Mouse (Mus musculus): Measurements from ENCODE around the gene Ctxn2.
"Not testable (repeated sequence)": the region's sequence is repeated elsewhere in the genome, so short reads cannot be mapped to it uniquely, and the experiment has no call there.

The Ctxn2 gene

DNA sequence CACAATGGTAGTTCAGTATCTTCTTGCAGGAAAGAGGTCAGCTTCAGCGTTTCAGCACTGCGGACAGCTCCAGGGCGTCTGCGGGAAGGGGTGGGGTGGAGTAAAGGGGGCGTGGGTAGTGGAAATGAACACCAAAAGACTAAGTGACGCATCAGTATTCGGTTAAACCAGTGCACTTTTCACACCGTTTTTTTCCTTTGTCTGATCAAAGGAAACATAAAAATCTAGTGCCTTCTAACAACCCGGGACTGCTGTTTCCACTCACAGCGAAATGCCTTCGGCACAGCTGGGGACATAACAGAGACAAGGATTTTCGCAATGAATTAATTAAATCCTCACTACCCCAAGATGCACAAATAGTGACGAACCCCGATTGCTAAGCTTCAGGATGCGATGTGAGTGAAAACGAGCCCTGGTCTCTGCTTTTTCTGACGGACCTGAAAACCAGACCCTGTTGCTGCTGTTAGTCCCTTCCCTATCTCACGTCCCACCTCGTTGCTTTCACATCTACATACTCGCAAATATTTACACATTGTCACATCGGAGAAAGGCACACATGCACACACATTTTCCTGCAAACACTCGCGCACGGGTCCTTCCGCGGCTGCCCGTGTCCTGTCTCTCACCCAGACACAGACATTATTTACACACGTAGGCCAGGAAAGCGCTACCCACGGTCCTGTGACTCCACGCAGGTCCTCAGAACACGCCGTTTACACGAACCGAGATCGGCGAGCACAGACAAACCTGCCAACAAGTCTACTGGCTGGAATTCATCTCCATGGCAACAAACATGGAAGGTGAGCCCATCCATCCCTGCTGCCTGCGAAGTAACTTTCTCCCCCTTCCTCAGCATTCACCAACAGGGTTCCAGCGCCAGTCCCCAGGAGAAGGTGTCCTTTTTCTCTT lies at the start of gene Ctxn2:
Gene Ctxn2, plus strand, starts transcription at position 790 of the 909 bp plus-strand sequence.
- DNase-seq (ENCODE audit: low spot score) = peak; percentile 47

GRCm38 (mm10) chr2:125088757-125089156 lies 47.7 kb upstream of the Ctxn2 start:
- no peak for DNase-seq (ENCODE audit: low spot score)

DNA sequence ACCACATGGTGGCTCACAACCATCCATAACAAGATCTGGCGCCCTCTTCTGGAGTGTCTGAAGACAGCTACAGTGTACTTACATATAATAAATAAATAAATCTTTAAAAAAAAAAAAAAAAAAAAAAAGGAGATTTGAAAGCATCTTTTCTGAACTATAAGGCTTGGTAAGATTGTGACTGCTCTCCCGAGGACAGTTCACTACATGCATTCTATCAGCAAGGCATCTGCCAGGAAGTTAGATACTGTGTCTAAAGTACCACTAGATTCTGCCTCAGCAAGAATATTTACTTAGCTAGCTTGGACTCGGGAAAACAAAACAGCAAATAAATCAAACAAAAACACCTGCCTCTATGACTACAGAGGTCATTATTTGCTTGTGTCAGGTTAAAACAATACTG lies 44.4 kb upstream of the Ctxn2 start:
- not testable (repeated sequence) for DNase-seq (ENCODE audit: low spot score)

GRCm38 (mm10) chr2:125104491-125104890 lies 32.0 kb upstream of the Ctxn2 start:
- not testable (repeated sequence) for DNase-seq (ENCODE audit: low spot score)

DNA sequence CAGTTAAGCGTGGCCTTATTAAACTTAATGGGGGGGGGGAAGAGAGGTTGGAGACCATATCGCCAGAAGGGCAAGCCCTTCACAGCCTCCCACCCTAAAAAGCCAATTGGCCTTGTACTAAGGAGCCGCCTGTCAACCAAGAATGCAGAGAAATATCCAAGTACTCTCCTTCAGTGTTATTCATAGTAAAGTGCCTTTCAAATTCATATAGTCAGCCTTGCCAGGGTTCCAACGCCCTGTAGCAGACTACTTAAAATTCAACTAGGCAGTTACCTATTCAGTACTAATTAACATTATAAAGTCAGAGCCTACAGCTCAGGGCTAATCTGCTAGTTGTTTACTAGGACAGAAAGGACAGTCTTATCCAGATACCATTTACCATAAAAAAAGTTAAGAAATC lies 30.0 kb upstream of the Ctxn2 start:
- DNase-seq (ENCODE audit: low spot score) = not testable (repeated sequence)

DNA sequence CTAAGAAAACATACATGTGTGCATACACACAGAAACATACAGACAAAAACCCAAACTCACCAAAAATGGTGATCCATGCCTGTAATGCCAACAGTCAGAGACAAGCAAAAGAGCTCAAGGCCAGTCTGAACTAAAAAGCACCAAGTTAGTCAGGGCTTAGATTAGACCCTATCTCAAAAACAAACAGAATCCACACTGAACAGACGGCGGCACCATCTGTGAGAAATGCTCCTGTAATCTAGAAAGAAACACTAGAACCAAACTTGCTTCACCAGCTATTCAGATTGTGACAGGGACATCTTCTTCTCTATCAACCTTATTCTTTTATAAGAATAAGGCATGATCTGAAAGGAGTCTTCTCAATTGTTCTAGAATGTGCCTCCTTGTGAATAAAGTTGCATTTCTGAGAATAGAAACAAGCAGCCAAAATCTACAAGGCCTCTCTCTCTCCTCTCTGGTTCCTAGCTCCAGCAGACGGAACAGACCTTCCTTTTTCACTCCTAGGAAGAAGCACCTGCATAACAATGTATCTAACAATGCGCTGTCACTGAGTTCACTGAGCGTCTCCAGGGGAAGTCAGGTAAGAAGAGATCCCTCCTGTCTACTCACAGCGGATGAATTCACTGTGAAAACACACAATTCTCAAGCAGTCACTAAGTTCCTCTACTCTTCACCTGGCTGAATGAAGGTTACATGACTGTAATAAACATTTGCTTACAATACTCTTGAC lies 16.9 kb upstream of the Ctxn2 start:
- DNase-seq (ENCODE audit: low spot score) = no peak

GRCm38 (mm10) chr2:125122288-125122623 lies 14.2 kb upstream of the Ctxn2 start:
- peak; percentile 4 for DNase-seq (ENCODE audit: low spot score)

GRCm38 (mm10) chr2:125122624-125123476 lies 13.6 kb upstream of the Ctxn2 start:
- peak; percentile 38 for DNase-seq (ENCODE audit: low spot score)

GRCm38 (mm10) chr2:125123477-125123852 lies 13.0 kb upstream of the Ctxn2 start, which contains the start of gene Myef2:
Gene Myef2, minus strand, starts transcription at chr2:125123661.
- DNase-seq (ENCODE audit: low spot score) = peak; percentile 76

- DNase-seq (ENCODE audit: low spot score) = no peak
Observed at GRCm38 (mm10) chr2:125125824-125126223, 10.7 kb upstream of the Ctxn2 start.

GRCm38 (mm10) chr2:125126792-125127191 lies 9.7 kb upstream of the Ctxn2 start:
- DNase-seq (ENCODE audit: low spot score) = no peak

DNA sequence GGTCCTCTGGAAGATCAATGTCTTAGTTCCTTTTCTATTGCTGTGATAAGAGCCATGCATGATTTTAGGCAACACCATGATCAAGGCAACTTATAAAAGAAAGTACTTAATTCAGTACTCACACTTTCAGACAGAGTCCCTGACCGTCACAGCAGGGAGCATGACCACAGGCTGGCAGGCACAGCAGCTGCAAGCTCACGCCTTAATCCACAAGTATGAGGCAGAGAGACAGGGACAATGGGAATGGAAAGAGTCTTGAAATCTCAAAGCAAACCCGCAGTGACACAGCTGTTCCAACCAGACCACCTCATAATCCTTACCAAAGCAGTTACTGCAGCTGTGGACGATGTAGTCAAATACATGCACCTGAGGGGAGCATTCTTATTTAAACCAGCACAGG lies 2.4 kb upstream of the Ctxn2 start:
- DNase-seq (ENCODE audit: low spot score) = no peak

DNA sequence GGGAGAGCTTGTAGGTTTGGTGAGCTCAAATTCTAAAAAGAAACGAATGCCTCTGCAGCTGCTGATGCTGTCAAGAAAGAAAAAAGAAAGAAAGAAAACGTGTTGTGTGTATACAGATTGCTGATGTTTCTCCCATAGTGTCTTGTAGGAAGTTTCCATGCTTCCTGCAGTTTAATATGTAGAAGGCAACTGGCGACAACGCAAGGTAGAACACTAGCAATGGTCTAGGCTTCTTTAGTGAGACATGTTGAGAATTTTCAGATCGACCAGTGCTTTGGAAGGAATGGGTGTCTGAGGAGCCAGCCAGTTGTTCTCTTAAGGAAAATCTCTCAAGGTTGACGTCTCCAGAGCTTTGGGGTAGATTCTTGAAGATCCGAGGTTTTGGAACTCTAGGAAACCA lies 354 bp downstream of the Ctxn2 start:
- DNase-seq (ENCODE audit: low spot score) = no peak

DNA sequence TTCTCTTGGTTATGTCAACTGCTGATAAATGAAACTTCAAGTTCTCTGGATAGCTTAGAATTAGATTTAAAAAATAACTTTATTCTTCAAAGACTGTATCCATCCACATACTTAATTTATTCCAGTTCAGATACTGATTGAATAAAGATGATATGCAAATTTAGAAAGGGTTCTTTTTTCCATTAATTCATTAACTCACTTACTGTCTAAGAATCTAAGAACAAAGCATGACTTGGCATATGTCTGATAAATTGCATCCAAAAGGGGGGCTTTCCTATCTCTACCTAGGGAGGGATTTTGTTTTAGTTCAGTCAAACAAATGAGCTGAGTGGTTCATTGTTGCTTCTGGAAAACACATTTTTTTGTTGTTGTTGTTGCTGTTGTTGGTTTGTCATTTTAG lies 5.8 kb downstream of the Ctxn2 start:
- no peak for DNase-seq (ENCODE audit: low spot score)

DNA sequence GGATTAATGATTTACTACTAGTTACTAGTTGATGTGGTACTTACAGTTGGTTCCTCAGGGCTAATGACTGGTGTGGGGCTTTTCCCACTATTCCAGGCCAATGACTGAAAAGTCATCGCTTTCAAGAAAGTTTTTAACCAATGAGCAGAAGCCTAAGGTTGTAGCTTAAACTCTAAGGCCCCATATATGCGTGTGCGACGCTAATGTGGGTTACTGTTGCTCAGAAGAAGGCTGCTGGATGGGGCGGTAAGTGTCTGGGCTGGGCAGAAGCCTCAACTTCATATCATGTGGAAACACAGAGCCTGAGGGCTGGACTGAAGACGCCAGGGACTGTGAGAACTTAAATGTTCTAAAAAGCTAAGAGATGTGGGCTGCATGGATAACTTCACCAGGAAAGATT lies 15.9 kb downstream of the Ctxn2 start, which contains the start of gene Slc12a1:
Gene Slc12a1, plus strand, starts transcription at position 118 of the 400 bp plus-strand sequence.
- DNase-seq (ENCODE audit: low spot score) = no peak

GRCm38 (mm10) chr2:125154294-125154693 lies 17.8 kb downstream of the Ctxn2 start:
- peak; percentile 59 for DNase-seq (ENCODE audit: low spot score)

DNA sequence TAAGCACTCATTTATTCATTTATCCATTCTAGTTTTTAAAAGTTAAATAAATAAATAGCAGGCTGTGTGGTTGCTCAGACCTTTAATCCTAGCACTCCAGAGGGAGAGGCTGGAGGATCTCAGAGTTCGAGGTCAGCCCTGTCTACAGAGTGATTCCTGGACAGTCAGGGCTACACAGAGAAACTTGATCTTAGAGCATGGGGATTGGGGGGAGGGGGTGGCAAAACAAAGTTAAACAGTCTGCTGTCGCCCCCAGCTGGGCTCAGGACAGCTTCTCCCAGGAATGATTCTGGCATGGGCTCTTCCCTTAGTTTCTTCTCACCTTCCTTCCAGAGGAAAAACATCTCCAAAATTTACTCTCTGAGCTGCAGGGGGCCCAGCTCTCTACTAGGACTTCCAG lies 19.0 kb downstream of the Ctxn2 start:
- DNase-seq (ENCODE audit: low spot score) = no peak

- no peak for DNase-seq (ENCODE audit: low spot score)
Observed at GRCm38 (mm10) chr2:125162012-125162470, 25.5 kb downstream of the Ctxn2 start.

- no peak for DNase-seq (ENCODE audit: low spot score)
Observed at GRCm38 (mm10) chr2:125178225-125178798, 41.8 kb downstream of the Ctxn2 start.

- no peak for DNase-seq (ENCODE audit: low spot score)
Observed at GRCm38 (mm10) chr2:125187904-125188303, 51.4 kb downstream of the Ctxn2 start.

- peak; percentile 47 for DNase-seq (ENCODE audit: low spot score)
Observed at GRCm38 (mm10) chr2:125189197-125189596, 52.7 kb downstream of the Ctxn2 start.

DNA sequence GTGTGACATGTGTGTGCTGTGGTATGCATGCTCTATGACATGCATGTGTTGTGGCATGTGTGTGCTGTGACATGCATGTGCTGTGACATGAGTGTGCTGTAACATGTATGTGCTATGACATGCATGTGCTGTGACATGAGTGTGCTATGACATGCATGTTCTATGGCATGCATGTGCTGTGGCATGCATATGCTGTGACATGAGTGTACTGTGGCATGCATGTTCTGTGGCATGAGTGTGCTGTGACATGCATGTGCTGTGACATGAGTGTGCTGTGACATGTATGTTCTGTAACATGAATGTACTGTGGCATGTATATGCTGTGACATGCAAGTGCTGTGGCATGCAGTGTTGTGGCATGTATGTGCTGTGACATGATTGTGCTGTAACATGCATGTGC lies 56.4 kb downstream of the Ctxn2 start:
- no peak for DNase-seq (ENCODE audit: low spot score)

Data from lung, postnatal 25 days (tissue).